Mouse (Mus musculus) embryonic fibroblast, embryonic 13.5 days (primary cell): Measurements from ENCODE around the gene Olfr1026. TPM values are rescaled to one million over a fixed set of nuclear protein-coding genes. Genes with fewer than 3 reads are reported as not detected.

Experiments used
- H3K27ac ChIP-seq: 2 replicates; pipeline ENCODE4 v1.5.1; 2012; ENCODE audit warnings: low read length, control low read depth, inconsistent platforms; ENCODE audit not compliant: insufficient read depth
- H3K4me1 ChIP-seq: 2 replicates; pipeline ENCODE4 v1.6.1; 2011; ENCODE audit warnings: low read length; ENCODE audit not compliant: control insufficient read depth, insufficient read depth
- H3K4me3 ChIP-seq: 2 replicates; pipeline ENCODE4 v1.5.1; 2011; ENCODE audit warnings: mild to moderate bottlenecking, control low read depth, low read length; ENCODE audit not compliant: insufficient read depth
- CTCF ChIP-seq: IDR thresholded peaks from 2 replicates; pipeline ENCODE4 v1.5.1; 2011; ENCODE audit warnings: mild to moderate bottlenecking, control low read depth, low read length, moderate library complexity, borderline replicate concordance; ENCODE audit not compliant: insufficient read depth
- POLR2A ChIP-seq: IDR thresholded peaks from 2 replicates; pipeline ENCODE4 v1.6.1; 2011; ENCODE audit warnings: low read depth, mild to moderate bottlenecking, control low read depth, low read length, moderate library complexity
- polyA plus RNA-seq: library from polyadenylated mRNA; stranded (reverse); fragments of >200 nt; gene quantifications from 2 replicates; pipeline ENCODE4 v1.2.4, GENCODE M21; 2011; ENCODE audit warnings: low read depth; ENCODE audit not compliant: missing spikeins, insufficient read length

The Olfr1026 gene
- polyA plus RNA-seq: not detected in 2 replicates

DNA sequence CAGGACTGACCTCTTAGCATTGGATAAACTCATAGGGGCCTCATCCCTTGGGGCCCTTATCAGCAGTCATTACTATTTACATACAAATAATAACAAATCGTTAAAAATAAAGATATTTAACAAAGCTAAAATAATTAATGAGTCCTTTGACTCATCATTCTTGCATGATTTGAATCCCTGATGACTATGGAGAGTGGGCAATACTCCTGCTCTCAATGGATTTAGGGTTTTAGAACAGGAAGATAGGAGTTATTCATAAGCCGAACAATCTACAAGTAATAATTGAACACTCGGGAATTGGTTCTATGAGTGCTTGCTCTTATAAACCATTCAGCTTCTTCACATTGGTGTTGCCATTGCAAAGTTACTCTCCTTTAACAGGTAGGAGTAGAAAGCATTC, at the start of gene Olfr1026:
Gene Olfr1026, plus strand, starts transcription at position 301 of the 400 bp plus-strand sequence.
- Histone ChIP-seq H3K4me3 (no peak within 1 kb of the TSS), H3K4me1 (no peaks in the 10 kb centered on the region), H3K27ac (no peak within 1 kb of the TSS)
- TF ChIP-seq POLR2A: no peak

DNA sequence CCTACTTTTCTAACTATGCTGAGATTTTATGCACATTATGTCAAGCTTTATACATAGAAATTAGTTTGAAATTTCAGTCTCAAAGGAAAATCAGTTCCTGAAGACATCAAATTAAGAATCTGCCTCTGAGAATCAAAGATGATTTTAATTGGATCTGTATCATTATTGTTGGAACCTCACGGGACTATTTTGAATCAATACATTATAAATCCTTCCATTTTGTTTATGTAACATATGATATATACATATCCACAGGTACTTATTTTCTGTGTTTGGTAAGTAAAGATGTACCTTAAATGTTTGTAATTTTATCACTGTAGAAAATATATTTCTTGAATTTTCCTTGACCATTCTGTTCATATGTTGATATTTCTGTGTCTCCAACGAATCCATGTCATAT, 36.0 kb upstream of the Olfr1026 start, which contains the start of gene Olfr1023:
Gene Olfr1023, plus strand, starts transcription at position 301 of the 400 bp plus-strand sequence.
- no peaks in the 10 kb centered on the region for H3K4me1 ChIP-seq
- no peak for TF ChIP-seq POLR2A
- no peak for TF ChIP-seq CTCF
- no peak within 1 kb of the TSS for H3K27ac ChIP-seq
- no peak within 1 kb of the TSS for H3K4me3 ChIP-seq

- Histone ChIP-seq H3K27ac (no peak within 1 kb of the TSS), H3K4me3 (no peak within 1 kb of the TSS), H3K4me1 (no peaks in the 10 kb centered on the region)
- TF ChIP-seq POLR2A (no peak), CTCF (no peak)
These were observed 16.4 kb upstream of the Olfr1026 start, which contains the start of gene Olfr1024 for GRCm38 (mm10) chr2:85904952-85905351. Gene Olfr1024 (minus strand): TSS chr2:85905052.

DNA sequence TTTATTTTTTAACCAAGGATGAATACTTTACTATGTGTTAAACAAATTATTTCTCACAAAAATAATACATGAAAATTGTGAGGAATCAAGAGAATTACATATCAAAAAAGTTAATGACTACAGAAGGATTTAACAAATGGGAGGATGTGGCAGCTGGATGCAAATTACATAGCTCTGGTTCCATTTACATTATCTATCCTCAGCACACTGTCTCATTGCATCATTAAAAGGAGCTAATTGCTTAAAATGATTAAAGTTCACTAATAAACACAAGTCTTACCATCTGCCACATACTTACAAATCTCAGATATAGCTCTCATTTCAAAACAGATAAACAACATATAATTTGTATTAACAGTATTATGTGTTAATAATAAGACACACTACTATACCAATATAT, 8.2 kb upstream of the Olfr1026 start:
- Histone ChIP-seq H3K4me3 (no peak overlapping the region), H3K4me1 (no peaks in the 10 kb centered on the region), H3K27ac (no peak overlapping the region)
- TF ChIP-seq POLR2A: no peak
- TF ChIP-seq CTCF: no peak

GRCm38 (mm10) chr2:85914893-85915292, 6.5 kb upstream of the Olfr1026 start, which contains the start of gene Olfr1025-ps1:
Gene Olfr1025-ps1 (plus strand): TSS chr2:85915193.
- no peak within 1 kb of the TSS for H3K4me3 ChIP-seq
- H3K27ac ChIP-seq: no peak within 1 kb of the TSS
- TF ChIP-seq POLR2A (no peak), CTCF (no peak)
- no peaks in the 10 kb centered on the region for H3K4me1 ChIP-seq

GRCm38 (mm10) chr2:85950137-85950536, 28.8 kb downstream of the Olfr1026 start, which contains the start of gene Olfr1028:
Gene Olfr1028 (plus strand): TSS chr2:85950437.
- H3K4me3 ChIP-seq: no peak within 1 kb of the TSS
- H3K27ac ChIP-seq: no peak within 1 kb of the TSS
- no peak for TF ChIP-seq POLR2A
- TF ChIP-seq CTCF: no peak
- H3K4me1 ChIP-seq: no peaks in the 10 kb centered on the region

DNA sequence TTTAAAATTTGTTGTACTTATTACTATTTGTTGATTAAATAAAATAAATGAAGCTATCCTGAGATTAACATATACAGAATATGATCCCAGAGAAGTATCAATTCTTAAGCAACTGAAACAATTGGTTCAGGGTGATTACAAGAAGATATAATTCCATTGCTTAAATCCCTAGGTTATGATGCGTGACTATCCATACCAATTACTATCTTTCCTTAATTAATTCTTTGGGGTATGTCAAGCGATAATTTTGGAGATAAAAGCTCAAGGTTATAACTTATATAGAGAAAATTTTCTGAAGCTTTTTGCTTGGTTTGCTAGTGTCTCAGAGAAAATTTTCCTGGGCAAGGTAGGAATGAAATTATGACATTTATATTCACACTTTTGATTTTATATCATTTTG, 52.2 kb downstream of the Olfr1026 start, which contains the start of gene Olfr1029:
Gene Olfr1029, plus strand, starts transcription at position 301 of the 400 bp plus-strand sequence.
- Histone ChIP-seq H3K4me3 (no peak within 1 kb of the TSS), H3K4me1 (no peaks in the 10 kb centered on the region), H3K27ac (no peak within 1 kb of the TSS)
- TF ChIP-seq POLR2A: no peak
- TF ChIP-seq CTCF: no peak

Other genes with a start within 250 kb of the Olfr1026 start
- not detected in 2 replicates for gene Olfr1006, start 242.8 kb upstream of the Olfr1026 start, polyA plus RNA-seq
- not detected in 2 replicates for gene Olfr1008, start 232.1 kb upstream of the Olfr1026 start, polyA plus RNA-seq
- gene Olfr1009, start 206.1 kb upstream of the Olfr1026 start, polyA plus RNA-seq: not detected in 2 replicates
- not detected in 2 replicates for gene Olfr1012, start 158.8 kb upstream of the Olfr1026 start, polyA plus RNA-seq
- not detected in 2 replicates for gene Olfr1013, start 154.5 kb upstream of the Olfr1026 start, polyA plus RNA-seq
- gene Olfr1014, start 148.8 kb upstream of the Olfr1026 start, polyA plus RNA-seq: not detected in 2 replicates
- gene Olfr1015, start 139.5 kb upstream of the Olfr1026 start, polyA plus RNA-seq: not detected in 2 replicates
- gene Olfr1016, start 119.0 kb upstream of the Olfr1026 start, polyA plus RNA-seq: not detected in 2 replicates
- not detected in 2 replicates for gene Olfr1018, start 103.1 kb upstream of the Olfr1026 start, polyA plus RNA-seq
- not detected in 2 replicates for gene Olfr1019, start 76.1 kb upstream of the Olfr1026 start, polyA plus RNA-seq
- not detected in 2 replicates for gene Olfr1020, start 74.5 kb upstream of the Olfr1026 start, polyA plus RNA-seq
- not detected in 2 replicates for gene Olfr1022, start 53.0 kb upstream of the Olfr1026 start, polyA plus RNA-seq
- not detected in 2 replicates for gene Olfr1023, start 35.9 kb upstream of the Olfr1026 start, polyA plus RNA-seq
- gene Olfr1024, start 16.5 kb upstream of the Olfr1026 start, polyA plus RNA-seq: not detected in 2 replicates
- not detected in 2 replicates for gene Olfr1025-ps1, start 6.4 kb upstream of the Olfr1026 start, polyA plus RNA-seq
- gene Olfr1028, start 28.9 kb downstream of the Olfr1026 start, polyA plus RNA-seq: not detected in 2 replicates
- not detected in 2 replicates for gene Olfr1029, start 52.3 kb downstream of the Olfr1026 start, polyA plus RNA-seq
- gene Olfr1030, start 57.7 kb downstream of the Olfr1026 start, polyA plus RNA-seq: not detected in 2 replicates
- gene Olfr1031, start 68.7 kb downstream of the Olfr1026 start, polyA plus RNA-seq: not detected in 2 replicates
- gene Olfr1032, start 84.0 kb downstream of the Olfr1026 start, polyA plus RNA-seq: not detected in 2 replicates
- 0.63 and 1.2 TPM in 2 replicates for gene Olfr1033, start 99.1 kb downstream of the Olfr1026 start, polyA plus RNA-seq
- not detected in 2 replicates for gene Olfr1034, start 124.3 kb downstream of the Olfr1026 start, polyA plus RNA-seq
- gene Olfr1036, start 152.4 kb downstream of the Olfr1026 start, polyA plus RNA-seq: not detected in 2 replicates
- gene Olfr1037, start 165.8 kb downstream of the Olfr1026 start, polyA plus RNA-seq: not detected in 2 replicates
- gene Olfr1039, start 214.4 kb downstream of the Olfr1026 start, polyA plus RNA-seq: not detected in 2 replicates
- not detected in 2 replicates for gene Olfr1040, start 225.2 kb downstream of the Olfr1026 start, polyA plus RNA-seq
- not detected in 2 replicates for gene Olfr1042, start 240.3 kb downstream of the Olfr1026 start, polyA plus RNA-seq
- gene Olfr1043, start 246.0 kb downstream of the Olfr1026 start, polyA plus RNA-seq: not detected in 2 replicates